Mouse (Mus musculus) adrenal gland, adult 8-10 months (tissue): ENCODE results near the gene Vwa3b. TPM values are rescaled to one million over a fixed set of nuclear protein-coding genes. Genes with fewer than 3 reads are reported as not detected.

Source experiments
- total RNA-seq, 4 experiments: library from RNA; stranded (reverse); gene quantifications; 2 replicates each; pipeline ENCODE4 v1.2.4; 2022

Vwa3b gene
- total RNA-seq, 4 experiments from 2014 or later: 0.46 to 1.3 (median 1.0) TPM

Other genes with a start within 250 kb of the Vwa3b start
- 10 to 100 TPM; 38.4 to 51.7 (median 48.2) TPM for gene Tmem131, start 82.9 kb upstream of the Vwa3b start, total RNA-seq
- 1 to 10 TPM; 2.6 to 4.1 (median 3.0) TPM for gene Cnga3, start 187.8 kb downstream of the Vwa3b start, total RNA-seq